Mouse (Mus musculus): ENCODE measurements at regions not wholly inside any gene's neighbourhood (a gene's known extent, or its start where the extent isn't known, plus 50 kb on each side); places are given as distances from the start of the nearest gene placed in this dataset.
"Not testable (repeated sequence)": the region's sequence is repeated elsewhere in the genome, so short reads cannot be mapped to it uniquely, and the experiment has no call there.

GRCm38 (mm10) chr14:53721901-53722300 is 532.0 kb downstream of the Dad1 start:
- not testable (repeated sequence) for DNase-seq (ENCODE audit: low read depth)

DNA sequence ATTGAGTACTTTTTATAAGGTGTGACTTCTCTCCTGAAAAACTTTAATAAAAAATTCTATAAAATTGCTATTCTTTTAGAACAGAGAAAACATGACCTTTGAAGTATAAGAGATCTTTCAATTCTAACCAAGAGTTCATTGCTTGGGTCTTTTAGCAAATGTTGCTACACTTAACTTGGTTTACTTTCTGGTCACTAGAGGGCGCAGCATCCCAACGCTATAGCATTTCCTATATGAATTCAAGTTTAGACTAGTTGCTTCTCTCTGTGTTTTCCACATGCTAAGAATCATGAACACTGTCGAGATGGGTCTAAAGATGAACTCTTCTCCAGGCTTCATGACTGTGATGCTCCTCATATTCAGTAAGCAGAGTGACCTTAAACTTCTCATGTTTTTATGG is 544.3 kb downstream of the Dad1 start:
- not testable (repeated sequence) for DNase-seq (ENCODE audit: low read depth)

DNA sequence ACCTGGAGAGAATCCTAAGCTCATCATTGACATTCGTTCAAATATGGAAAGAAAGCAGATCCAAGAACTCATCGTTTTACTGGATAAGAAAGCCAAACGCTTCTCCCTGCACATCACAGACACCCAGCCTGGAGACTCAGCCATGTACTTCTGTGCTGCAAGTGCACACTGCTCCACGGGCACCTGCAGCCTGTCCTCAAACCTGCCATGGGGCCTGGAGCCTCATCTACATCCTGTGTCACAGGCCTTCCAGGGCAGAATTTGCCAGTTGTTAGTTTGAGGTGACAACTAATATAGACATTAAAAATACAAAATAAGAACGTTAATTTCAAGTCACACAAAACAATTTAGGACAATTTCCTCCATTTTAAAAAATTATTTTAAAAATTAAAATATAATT is 549.6 kb downstream of the Dad1 start:
- DNase-seq (ENCODE audit: low read depth), result not testable (repeated sequence)

- not testable (repeated sequence) for DNase-seq (ENCODE audit: low read depth)
Measured at GRCm38 (mm10) chr14:53703593-53703992, 550.3 kb downstream of the Dad1 start.

- DNase-seq (ENCODE audit: low read depth), result not testable (repeated sequence)
Measured at GRCm38 (mm10) chr14:53684100-53684499, 569.8 kb downstream of the Dad1 start.

DNA sequence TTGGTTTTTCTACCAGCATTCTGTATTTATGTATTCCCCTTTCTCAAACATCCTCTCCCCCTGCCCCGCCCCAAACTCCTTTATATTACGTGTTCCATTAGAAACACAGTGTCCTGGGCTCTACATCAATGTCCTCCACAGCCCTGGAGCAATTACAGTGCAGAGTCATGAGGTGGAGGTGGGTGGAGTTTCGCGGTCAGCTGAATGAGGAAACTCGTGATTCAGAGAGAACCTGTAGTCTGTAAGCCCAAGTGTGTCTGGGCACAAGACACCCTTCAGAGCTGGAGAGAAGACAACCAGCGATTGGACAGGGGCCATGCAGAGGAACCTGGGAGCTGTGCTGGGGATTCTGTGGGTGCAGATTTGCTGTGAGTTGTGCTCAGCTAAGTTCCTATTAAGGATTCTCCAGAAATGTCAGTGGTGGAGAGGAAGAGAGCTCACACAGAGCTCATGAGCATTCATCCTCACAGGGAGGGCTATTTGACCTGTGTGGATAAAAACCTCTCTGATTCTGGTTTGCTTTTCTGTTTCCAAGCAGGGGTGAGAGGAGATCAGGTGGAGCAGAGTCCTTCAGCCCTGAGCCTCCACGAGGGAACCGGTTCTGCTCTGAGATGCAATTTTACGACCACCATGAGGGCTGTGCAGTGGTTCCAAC is 570.4 kb downstream of the Dad1 start:
- DNase-seq (ENCODE audit: low read depth), result not testable (repeated sequence)

DNA sequence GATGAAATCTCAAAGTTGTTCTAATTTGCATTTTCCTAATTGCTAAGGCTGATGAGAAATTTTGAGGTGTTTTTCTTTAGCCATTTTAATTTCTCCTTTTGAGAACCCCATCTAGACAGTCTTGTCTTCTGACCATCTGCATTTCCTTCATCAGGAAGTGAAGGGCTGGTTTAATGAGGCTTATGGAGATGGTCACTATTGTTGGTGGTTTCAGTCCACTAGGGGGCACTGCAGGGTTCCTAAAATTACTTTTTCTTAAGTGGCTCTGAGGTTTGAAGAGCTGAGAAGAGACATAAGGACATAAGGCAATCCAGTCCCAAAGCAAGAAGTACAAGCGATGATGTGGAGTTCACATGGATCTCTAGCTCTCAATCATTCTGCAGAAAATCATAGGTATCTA is 571.2 kb downstream of the Dad1 start:
- DNase-seq (ENCODE audit: low read depth), result not testable (repeated sequence)

DNA sequence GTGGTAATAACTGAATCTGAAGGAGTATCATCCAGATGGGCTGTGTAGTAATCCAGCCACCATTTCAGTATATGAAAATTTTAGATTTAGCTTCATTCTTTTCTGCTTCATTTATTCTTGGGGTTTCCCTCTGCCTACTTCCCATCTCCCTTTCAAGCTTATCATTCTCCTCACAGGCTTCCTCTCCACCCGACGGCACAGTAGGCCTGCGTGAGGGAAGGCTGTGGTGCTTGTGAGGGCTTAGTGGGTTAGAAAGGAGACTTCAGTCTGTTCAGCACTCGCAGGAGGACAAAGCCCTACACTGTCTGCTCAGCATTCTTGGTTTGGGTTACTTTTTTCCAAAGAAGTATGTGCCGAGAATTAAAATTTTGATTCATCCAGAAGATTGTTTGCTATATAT is 572.6 kb downstream of the Dad1 start:
- DNase-seq (ENCODE audit: low read depth), result not testable (repeated sequence)

DNA sequence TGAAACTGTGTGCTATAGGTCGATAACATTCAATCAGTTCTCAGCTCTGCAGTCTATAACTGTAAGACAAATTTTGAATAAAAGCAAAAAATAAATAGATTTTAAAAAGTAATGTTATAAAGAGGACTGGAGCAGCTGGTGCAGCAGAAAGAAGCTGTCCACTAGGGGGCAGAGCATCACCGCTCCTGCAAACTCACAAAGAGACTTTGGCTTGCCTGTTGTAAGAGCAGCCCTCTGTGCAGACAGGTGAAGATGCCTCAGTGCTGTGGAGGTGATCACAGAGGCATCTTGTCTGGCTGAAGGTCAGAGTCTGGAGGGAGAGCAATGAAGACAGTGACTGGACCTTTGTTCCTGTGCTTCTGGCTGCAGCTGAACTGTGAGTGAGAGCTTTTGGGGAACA is 588.2 kb downstream of the Dad1 start:
- not testable (repeated sequence) for DNase-seq (ENCODE audit: low read depth)

GRCm38 (mm10) chr14:53662700-53663355 is 591.1 kb downstream of the Dad1 start:
- not testable (repeated sequence) for DNase-seq (ENCODE audit: low read depth)

GRCm38 (mm10) chr14:53654669-53655068 is 599.2 kb downstream of the Dad1 start:
- not testable (repeated sequence) for DNase-seq (ENCODE audit: low read depth)

DNA sequence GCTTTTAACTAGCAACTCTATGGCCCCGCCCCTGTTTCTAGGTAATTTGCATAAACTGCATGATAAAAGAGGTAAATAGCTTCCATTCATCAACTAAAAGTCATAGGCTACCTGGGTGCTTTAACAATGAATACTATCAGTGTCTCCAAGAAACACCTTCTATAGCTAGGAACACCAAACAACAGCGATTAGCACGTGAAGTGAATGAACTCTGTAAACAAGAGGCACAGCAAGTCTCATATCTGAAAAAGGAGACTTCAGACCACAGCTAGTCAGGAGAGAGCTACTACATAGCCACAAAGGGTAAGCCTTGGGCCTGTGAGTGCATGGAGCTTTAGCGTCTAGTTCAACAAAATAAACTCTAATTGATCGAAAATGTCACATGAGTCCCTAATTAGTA is 602.8 kb downstream of the Dad1 start:
- DNase-seq (ENCODE audit: low read depth), result not testable (repeated sequence)

DNA sequence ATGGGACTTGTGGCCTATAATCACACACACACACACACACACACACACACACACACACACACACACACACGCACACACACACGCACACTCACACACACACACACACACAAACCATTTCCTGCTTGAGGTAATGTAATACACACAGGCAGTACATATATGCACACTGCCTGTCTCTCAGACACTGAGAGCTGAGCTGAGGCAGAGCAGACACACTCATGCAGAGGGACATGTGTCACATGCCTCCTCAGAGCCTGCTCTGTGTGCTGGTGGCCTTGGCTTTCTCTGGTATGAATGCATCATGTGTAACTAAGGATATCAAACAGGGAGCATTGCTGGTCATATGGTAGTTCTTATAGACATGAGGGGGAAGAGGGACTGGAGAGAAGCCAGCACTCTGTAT is 604.7 kb downstream of the Dad1 start:
- DNase-seq (ENCODE audit: low read depth), result not testable (repeated sequence)

DNA sequence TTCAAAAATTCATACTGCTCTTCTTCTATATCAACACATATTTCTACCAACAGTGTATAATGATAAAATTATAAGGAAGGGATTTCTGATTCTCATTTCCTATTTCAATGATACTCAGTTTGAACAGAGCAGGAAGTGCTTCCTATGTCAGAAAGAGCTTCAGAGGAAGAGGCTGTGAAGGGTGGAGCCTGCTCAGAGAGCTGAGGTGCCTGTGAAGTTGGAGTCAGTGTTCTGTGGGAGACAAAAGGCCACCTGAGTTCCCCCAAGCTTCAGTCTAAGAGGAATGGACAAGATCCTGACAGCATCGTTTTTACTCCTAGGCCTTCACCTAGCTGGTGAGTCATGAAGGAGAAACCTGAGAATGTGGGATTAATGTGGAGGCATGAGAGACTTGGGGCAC is 613.5 kb downstream of the Dad1 start:
- not testable (repeated sequence) for DNase-seq (ENCODE audit: low read depth)

- DNase-seq (ENCODE audit: low read depth), result not testable (repeated sequence)
Measured at GRCm38 (mm10) chr14:53637664-53638063, 616.2 kb downstream of the Dad1 start.

- not testable (repeated sequence) for DNase-seq (ENCODE audit: low read depth)
Measured at GRCm38 (mm10) chr14:53635206-53635605, 618.7 kb downstream of the Dad1 start.

DNA sequence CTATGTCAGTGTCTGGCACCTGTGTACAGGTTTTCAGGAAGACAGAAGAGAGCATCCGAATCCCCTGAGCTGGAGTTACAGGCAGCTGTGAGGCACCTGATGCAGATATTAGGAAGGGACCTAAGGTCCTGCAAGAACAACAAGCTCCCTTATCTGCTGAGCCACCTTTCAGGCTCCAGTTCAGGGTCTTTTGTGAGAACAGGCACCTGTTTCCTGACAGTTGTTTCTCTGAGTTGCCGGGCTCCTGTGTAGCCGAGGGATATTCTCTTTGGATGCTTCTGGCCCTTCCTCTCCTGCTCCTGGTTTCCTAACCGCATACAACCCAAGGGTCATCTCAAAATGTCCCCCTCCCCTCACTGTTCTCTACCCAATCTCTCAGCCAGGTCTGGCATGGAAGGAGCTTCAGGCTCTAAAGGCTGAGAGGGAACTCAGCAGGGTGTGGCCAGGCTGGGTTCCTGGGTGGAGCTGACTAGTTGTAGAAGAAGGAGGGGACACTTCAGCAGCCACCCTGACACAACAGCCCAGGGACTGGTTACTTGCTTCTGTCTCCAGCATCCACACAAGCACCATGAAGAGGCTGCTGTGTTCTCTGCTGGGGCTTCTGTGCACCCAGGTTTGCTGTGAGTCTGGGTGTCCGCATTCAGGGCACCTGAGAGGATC is 619.5 kb downstream of the Dad1 start:
- DNase-seq (ENCODE audit: low read depth), result not testable (repeated sequence)

DNA sequence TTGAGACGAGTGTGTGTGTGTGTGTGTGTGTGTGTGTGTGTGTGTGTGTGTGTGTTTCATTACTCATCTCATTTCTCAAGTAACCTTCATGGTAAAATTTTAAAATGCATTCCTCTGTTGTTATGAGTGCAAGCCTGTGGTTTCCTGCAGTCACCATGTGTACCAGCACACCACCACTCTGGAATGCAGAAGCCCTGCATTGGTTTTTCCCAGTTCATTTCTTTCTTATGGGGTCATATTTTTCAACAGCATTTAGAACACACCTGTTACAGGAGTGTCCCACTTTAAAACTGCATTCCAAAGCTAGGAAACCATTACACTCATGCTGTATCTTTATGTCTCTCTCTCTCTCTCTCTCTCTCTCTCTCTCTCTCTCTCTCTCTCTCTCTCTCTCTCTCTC is 620.2 kb downstream of the Dad1 start:
- DNase-seq (ENCODE audit: low read depth), result not testable (repeated sequence)

- not testable (repeated sequence) for DNase-seq (ENCODE audit: low read depth)
Measured at GRCm38 (mm10) chr14:53621376-53621775, 632.5 kb downstream of the Dad1 start.

GRCm38 (mm10) chr14:53616061-53616460 is 637.8 kb downstream of the Dad1 start:
- not testable (repeated sequence) for DNase-seq (ENCODE audit: low read depth)

DNA sequence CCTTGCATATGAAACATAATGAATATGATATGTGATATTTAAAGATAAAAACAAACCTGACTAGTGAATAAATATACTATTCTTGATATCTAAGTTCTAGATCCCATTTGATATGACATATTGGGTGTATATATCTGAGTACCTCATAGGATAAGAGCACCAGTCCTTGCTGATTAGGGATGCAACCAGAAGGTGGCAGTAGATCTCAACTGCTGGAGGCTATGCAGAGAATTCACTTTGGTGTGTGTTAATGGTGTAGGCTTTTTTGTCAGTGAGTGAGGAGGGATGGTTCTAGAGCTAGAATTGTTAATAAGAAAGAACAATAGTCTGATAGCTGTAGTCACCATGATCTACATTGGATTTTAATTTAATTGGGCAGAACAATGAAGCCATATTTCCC is 639.6 kb downstream of the Dad1 start:
- DNase-seq (ENCODE audit: low read depth), result no peak

DNA sequence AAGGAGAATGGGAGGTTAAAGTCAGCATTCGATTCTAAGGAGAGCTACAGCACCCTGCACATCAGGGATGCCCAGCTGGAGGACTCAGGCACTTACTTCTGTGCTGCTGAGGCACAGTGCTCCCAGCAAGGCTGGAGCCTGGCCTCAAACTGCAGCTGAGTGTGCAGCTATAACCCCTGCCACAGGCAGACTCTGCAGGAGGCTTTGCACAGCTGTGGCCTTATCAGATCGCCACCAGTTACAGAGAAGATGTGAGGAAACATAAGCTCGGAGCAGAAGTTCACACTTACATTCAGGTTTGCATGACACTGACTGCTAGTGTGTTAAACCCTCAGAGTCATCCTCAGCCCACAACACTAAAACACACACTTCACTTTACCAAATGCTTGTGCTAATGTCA is 654.6 kb downstream of the Dad1 start:
- not testable (repeated sequence) for DNase-seq (ENCODE audit: low read depth)

GRCm38 (mm10) chr14:53597287-53597686 is 656.6 kb downstream of the Dad1 start:
- DNase-seq (ENCODE audit: low read depth), result not testable (repeated sequence)

Measured in fibroblast of lung, adult 2 months (primary cell).